Mouse (Mus musculus) brain, embryonic 14.5 days (tissue): Measurements from ENCODE around the gene Usp39.

ENCODE experiments used
- CTCF ChIP-seq: fragments of 200-500 bp; IDR thresholded peaks from 2 replicates; pipeline ENCODE4 v1.5.1; 2012; ENCODE audit warnings: inconsistent platforms, mild to moderate bottlenecking, moderate library complexity, borderline replicate concordance; ENCODE audit not compliant: insufficient read depth, insufficient read length; ENCODE audit errors: extremely low read depth
- POLR2A ChIP-seq: fragments of 200-500 bp; IDR thresholded peaks from 2 replicates; pipeline ENCODE4 v1.6.1; 2012; ENCODE audit warnings: mild to moderate bottlenecking, inconsistent platforms, borderline replicate concordance; ENCODE audit not compliant: poor library complexity, insufficient read depth, insufficient read length, severe bottlenecking; ENCODE audit errors: extremely low read depth

DNA sequence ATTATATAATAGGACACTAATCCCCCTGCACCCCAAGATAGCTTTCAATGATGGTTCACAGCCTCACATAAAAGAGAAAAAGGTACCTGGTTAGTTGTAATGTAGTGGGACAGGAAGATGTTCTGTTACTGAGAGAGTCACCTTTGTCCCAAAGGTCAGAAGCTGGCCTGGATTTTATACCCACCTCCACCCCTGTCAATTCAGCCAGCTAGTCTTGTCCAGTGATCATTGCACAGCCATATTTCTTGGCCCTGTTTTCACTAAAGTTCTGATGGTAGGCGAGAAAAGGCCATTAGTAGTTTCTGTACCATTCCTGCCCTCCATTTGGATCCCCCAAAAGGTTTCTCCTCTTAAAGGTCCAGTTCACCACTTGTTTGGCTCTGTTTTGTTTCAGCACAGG lies 9.0 kb upstream of the Usp39 start:
- no peak for TF ChIP-seq POLR2A
- no peak for TF ChIP-seq CTCF
